Mouse (Mus musculus) retina, postnatal 7 days (tissue): ENCODE measurements around the gene Cfap61.

Experiments
- DNase-seq: peaks from one replicate; pipeline ENCODE4 v3.0.0-alpha.2; 2012; ENCODE audit warnings: low read depth, low spot score

Cfap61 gene

DNA sequence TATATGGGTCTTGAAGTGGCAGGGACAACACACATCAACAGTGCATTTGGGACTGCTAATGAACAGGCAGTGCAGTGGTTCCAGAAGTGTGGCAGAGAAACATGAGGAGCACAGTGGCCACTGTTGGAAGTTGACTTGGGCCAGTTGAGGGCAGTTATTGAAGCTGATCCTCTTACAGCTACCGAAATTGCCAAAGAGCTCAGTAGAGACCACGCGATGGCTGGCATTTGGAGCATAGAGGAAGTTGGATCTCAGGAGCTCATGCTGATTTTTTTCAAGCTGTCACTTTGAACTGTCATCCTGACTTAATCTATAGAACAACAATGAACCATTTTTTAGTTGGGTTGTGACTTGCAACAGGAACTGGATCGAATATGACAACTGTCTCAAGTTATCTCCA lies 145.7 kb downstream of the Cfap61 start:
- no peak for DNase-seq

- no peak for DNase-seq
Measured at GRCm38 (mm10) chr2:146083326-146083871, 148.8 kb downstream of the Cfap61 start.

DNA sequence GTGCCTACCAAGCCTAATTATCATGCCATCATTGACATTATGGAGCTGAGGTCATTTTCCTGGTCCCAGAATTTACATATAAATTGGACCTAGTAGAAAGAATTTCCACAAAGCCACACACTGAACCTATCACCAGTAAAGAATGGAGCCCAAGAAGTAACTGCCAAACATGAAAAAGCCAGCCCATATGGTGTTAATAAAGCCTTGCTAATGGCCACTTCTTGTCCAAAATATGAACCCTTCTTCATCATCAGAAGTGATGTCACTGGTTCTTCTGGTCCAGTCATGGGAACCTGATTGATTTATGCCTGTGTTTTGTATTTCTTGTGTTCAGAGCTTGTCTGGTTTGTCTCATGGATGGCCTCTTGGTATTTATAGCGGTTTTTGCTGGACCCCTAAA lies 152.8 kb downstream of the Cfap61 start:
- no peak for DNase-seq

DNA sequence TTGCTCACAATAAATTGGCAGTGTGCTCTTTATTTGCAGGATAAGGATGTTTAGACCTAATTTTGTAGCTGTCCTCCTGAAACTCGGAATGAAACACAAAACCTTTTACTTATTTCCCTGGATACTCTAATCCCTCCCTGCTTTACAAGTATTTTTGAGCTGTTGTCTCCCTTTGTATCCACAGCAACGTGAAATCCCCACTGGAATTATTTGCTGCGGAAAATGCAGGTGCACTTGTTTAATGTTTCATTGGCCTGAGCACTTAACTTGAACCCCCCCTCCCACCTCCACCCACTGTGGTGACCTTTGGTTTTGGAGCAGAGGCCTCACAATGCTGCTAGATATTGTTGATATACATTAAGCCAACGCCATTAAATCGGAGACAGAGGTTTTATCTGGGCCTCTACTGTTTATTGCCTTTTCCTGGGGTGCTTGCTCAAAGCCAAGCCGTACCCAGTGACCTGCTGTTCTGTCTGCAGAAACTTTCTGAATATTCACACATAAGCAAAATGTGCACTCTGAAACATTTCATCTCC lies 154.6 kb downstream of the Cfap61 start:
- no peak for DNase-seq

- no peak for DNase-seq
Measured at GRCm38 (mm10) chr2:146097532-146097931, 162.9 kb downstream of the Cfap61 start.

- DNase-seq, result no peak
Measured at GRCm38 (mm10) chr2:146098853-146099717, 164.5 kb downstream of the Cfap61 start.

DNA sequence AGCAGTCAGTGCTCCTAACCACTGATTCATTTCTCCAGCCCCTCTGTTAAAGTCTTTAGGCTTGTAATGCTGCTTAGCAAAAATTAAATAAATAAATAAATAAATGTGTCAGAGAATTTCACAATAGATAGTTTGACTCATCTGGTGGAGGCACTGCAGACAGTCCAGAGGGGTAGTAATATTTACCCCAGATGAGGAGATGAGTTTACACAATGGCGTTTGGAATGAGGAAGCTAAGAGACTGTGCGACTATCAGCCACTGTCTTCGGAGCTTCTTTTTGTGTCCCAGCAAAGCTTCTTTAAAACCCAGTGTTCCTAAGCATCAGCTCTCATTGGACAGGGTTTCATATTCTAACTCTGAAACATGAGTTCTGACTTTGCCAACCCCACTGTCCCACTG lies 165.3 kb downstream of the Cfap61 start:
- no peak for DNase-seq

DNA sequence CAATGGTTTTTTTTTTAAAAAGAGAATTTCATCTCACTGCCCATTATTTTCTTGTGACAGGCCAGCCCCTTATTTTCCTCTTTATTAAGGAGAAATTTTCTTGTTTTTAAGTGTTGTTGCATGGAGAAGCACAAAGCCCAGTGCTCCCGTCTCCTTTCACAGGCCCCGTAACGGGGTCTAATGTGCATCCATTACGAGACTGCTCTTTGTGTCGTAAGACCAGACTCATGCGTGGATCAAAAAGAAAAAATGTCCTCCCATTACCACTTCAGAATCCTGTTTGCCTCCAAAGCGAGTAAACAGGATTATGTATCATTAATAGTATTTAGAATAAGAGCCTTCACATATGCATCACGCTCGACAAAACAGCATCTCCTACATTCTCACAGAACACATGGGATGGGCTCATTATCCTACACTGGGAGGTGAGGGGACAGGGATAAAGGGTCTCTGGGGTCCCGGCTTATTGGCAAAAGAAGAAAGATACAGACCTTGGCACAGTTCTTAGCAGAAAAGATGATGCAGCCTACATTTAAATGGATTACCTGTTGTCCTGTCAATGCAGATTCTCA lies 166.0 kb downstream of the Cfap61 start:
- DNase-seq, result no peak

GRCm38 (mm10) chr2:146102600-146102999 lies 168.0 kb downstream of the Cfap61 start:
- no peak for DNase-seq

- no peak for DNase-seq
Measured at GRCm38 (mm10) chr2:146105341-146105740, 170.8 kb downstream of the Cfap61 start.

GRCm38 (mm10) chr2:146107980-146108379 lies 173.4 kb downstream of the Cfap61 start:
- no peak for DNase-seq

- no peak for DNase-seq
Measured at GRCm38 (mm10) chr2:146109921-146110320, 175.3 kb downstream of the Cfap61 start.

GRCm38 (mm10) chr2:146116282-146116681 lies 181.7 kb downstream of the Cfap61 start:
- DNase-seq, result no peak

DNA sequence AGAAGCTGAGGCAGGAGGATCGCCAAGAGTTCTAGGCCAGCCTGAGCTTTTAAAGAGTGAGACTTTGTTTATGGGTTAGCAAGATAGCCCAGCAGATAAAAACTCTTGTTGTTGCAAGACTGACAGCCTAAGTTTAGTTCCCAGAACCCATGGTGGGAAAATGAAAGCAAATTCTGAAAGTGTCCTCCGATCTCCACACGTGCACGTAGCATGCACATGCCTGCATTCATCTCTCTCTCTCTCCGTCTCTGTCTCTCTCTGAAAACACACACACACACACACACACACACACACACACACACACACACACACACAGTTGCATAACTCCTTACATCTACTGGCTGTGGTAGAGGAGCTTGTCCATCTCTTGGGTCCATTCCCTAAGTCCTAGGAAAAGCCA lies 182.1 kb downstream of the Cfap61 start:
- no peak for DNase-seq

DNA sequence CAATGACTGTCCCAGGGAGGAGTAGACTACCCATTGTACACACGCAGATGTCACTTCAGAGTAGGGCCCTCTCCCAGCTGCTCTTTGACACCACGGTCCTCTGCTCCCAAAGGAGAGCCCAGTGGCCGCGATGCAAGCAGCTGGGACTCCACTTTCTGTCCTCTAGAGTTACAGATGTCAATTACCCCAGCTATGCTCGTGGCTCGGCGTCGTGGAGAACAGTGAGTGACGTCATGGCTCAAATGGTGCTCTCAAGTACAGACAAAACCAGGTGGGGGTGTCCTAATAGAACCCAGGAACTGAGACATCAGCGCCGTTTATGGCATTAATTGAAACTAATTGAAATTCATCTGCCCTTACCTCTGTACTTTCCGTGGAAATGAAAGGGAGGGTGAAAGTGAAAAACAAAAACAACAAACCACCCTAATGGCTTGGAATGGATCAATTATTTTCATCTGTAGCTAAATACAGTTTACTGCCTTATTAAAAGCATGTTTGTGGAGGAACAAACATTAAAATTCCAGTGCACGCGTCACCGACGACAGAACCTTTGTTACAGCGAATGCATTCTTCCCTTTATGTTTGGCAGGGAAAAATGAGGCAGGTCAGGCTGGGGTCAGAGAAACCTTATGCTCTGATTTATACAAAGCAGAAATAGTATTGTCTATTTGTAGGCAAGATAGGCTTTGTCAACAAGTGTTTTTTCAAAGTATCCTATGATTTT lies 182.8 kb downstream of the Cfap61 start:
- DNase-seq, result no peak

DNA sequence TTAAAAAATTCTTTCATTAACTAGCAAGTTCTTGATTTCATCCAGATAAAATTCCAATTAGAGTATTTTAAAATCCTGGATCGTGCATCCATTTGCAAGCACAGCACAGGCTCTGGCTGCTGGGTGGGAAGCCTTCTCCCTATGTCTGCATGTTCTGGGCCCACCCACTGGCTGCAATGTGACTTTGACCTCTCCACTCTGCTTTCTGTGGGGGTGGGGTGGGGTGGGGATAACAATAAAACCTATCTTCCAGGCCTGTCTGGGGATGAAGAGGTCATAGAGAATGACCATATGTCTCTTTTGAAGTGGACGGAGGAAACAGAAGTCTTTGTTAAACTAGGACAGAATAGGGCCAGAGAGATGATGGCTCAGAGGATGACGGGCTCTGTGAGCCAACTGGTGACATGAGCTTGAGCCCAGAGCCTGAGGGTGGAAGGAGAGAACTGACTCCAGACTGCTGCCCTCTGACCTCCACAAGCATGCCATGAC lies 183.4 kb downstream of the Cfap61 start:
- DNase-seq, result no peak

- DNase-seq, result no peak
Measured at GRCm38 (mm10) chr2:146121551-146121950, 187.0 kb downstream of the Cfap61 start.

DNA sequence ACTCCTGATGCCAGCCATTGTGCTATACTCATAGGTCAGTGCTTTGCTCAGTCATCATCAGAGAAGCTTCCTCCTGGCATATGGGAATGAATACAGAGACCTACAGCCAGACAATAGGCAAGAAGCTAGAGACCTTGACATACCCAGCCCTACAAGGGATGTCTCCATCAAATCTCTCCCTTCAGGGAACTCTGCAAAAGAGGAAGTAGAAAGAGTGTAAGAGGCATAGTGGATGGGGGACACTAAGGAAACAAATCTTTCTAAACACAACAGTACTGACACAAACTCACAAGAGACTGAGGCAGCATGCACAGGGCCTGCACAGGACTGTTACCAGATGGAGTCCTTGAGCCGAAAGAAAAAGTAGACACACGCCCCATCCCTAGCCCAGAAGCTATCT lies 190.5 kb downstream of the Cfap61 start:
- DNase-seq, result no peak

GRCm38 (mm10) chr2:146128622-146129021 lies 194.0 kb downstream of the Cfap61 start:
- DNase-seq, result no peak

- DNase-seq, result no peak
Measured at GRCm38 (mm10) chr2:146130514-146130913, 195.9 kb downstream of the Cfap61 start.

DNA sequence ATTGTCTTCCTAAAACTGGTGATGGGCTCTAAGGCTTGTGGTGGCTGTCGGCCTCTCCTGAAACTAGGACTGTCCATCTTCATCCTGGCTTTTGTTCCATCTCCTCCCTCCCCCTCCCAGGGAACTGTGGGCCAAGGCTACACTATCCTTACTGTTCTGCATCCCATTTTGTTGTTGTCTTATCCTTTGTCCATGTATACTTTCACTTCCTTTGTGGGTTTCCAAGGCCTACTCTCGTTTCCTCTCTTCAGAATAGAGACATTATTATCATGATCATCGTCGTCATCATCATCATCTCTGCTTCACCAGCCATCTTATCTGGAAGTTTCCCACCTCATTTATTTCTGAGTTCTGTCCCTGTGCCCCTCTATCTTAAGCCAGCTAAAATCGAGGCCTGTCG lies 199.7 kb downstream of the Cfap61 start:
- DNase-seq, result no peak

GRCm38 (mm10) chr2:146140711-146141110 lies 206.1 kb downstream of the Cfap61 start:
- no peak for DNase-seq
